Comparison of ENCODE assay signal across 10 mouse cellular contexts in genomic region chr2:110176761-110177400, GRCm38 (mm10).
A peak's percentile ranks its signal among the peaks of the same experiment; 100 is the strongest.
DNase-seq lines count a peak whose midpoint lies in the region; ATAC-seq and TF ChIP-seq lines count a peak whose summit lies in the region.
"Had no signal": no experiment of that assay in that cellular context is flagged by ENCODE, and none has a peak within 500 bp of the region (broad histone marks: within the 10 kb centered on the region; RNA-seq: fewer than 3 reads in every experiment).

No protein-coding gene starts in this region.

- H3K4me2 ChIP-seq in hindbrain, embryonic 16.5 days (ENCODE audit: low read length): no peak overlapping the region
- no peak overlapping the region for H3K4me2 ChIP-seq in embryonic facial prominence, embryonic 15.5 days (replicated peaks)
- no peak overlapping the region for H3K4me2 ChIP-seq in limb, embryonic 14.5 days (replicated peaks; ENCODE audit: low read depth, low read length, severe bottlenecking)

- H3K9ac ChIP-seq in hindbrain, embryonic 16.5 days (ENCODE audit: low read depth, low read length): no peak overlapping the region
- no peak overlapping the region for H3K9ac ChIP-seq in embryonic facial prominence, embryonic 15.5 days
- H3K9ac ChIP-seq in limb, embryonic 14.5 days (ENCODE audit: low read depth, low read length, severe bottlenecking): peak overlapping the region; percentile 0; the same call in 1 of the 2 replicates

- no peaks in the 10 kb centered on the region for H3K9me3 ChIP-seq in hindbrain, embryonic 10.5 days
- H3K9me3 ChIP-seq in hindbrain, embryonic 16.5 days (ENCODE audit: control insufficient read depth, low read length): no peaks in the 10 kb centered on the region
- H3K9me3 ChIP-seq in embryonic facial prominence, embryonic 15.5 days (replicated peaks): no peaks in the 10 kb centered on the region
- H3K9me3 ChIP-seq in limb, embryonic 14.5 days (ENCODE audit: control insufficient read depth, low read length): no peaks in the 10 kb centered on the region

- no peaks in the 10 kb centered on the region for H3K36me3 ChIP-seq in hindbrain, embryonic 10.5 days
- H3K36me3 ChIP-seq in hindbrain, embryonic 16.5 days (ENCODE audit: control insufficient read depth, insufficient read depth, low read length): no peaks in the 10 kb centered on the region
- no peaks in the 10 kb centered on the region for H3K36me3 ChIP-seq in embryonic facial prominence, embryonic 15.5 days
- no peaks in the 10 kb centered on the region for H3K36me3 ChIP-seq in limb, embryonic 14.5 days (ENCODE audit: control insufficient read depth, insufficient read depth, low read length)
- H3K36me3 ChIP-seq: G1E had no signal

- peak overlapping the region; percentile 78 for H3K27ac ChIP-seq in hindbrain, embryonic 10.5 days
- H3K27ac ChIP-seq in hindbrain, embryonic 16.5 days (ENCODE audit: low read depth, low read length): no peak overlapping the region
- peak overlapping the region; percentile 71 for H3K27ac ChIP-seq in embryonic facial prominence, embryonic 15.5 days (replicated peaks)
- peak overlapping the region; percentile 77 for H3K27ac ChIP-seq in limb, embryonic 14.5 days (replicated peaks; ENCODE audit: low read depth, low read length)
- H3K27ac ChIP-seq: left cerebral cortex, adult 2 months had no signal

- TF ChIP-seq POLR2A in limb, embryonic 14.5 days (IDR thresholded peaks at IDR 0.05; ENCODE audit: borderline replicate concordance, extremely low read depth, insufficient read depth, insufficient read length): no peak

- peaks cover 53% of the 10 kb centered on the region for H3K4me1 ChIP-seq in hindbrain, embryonic 10.5 days (replicated peaks)
- peaks cover 17% of the 10 kb centered on the region for H3K4me1 ChIP-seq in hindbrain, embryonic 16.5 days (ENCODE audit: control insufficient read depth, insufficient read depth, low read depth, low read length)
- peaks cover 48% of the 10 kb centered on the region for H3K4me1 ChIP-seq in embryonic facial prominence, embryonic 15.5 days
- H3K4me1 ChIP-seq in limb, embryonic 14.5 days (ENCODE audit: control insufficient read depth, insufficient read depth, low read length): peaks cover 58% of the 10 kb centered on the region

- no peaks in the 10 kb centered on the region for H3K27me3 ChIP-seq in hindbrain, embryonic 10.5 days (ENCODE audit: insufficient read depth, poor library complexity, severe bottlenecking)
- H3K27me3 ChIP-seq in hindbrain, embryonic 16.5 days (replicated peaks; ENCODE audit: control insufficient read depth, insufficient read depth, low read length): no peaks in the 10 kb centered on the region
- no peaks in the 10 kb centered on the region for H3K27me3 ChIP-seq in Patski
- H3K27me3 ChIP-seq in embryonic facial prominence, embryonic 15.5 days: no peaks in the 10 kb centered on the region
- H3K27me3 ChIP-seq in limb, embryonic 14.5 days (ENCODE audit: control insufficient read depth, insufficient read depth, low read length): no peaks in the 10 kb centered on the region

- POLR2A ChIA-PET in Patski (lab: Charles Lee): no interaction called here

- ATAC-seq in hindbrain, embryonic 16.5 days: no peak
- ATAC-seq in Patski: peak; percentile 49
- ATAC-seq in embryonic facial prominence, embryonic 15.5 days (ENCODE audit: insufficient number of reproducible peaks, low FRiP score, low TSS enrichment, low read depth): no peak
- no peak for ATAC-seq in limb, embryonic 14.5 days (ENCODE audit: low FRiP score, low read depth)
- ATAC-seq: lung, postnatal 0 days had no signal

- CTCF ChIA-PET in Patski (lab: Charles Lee): no interaction called here

- TF ChIP-seq CTCF in Patski (IDR thresholded peaks at IDR 0.05): no peak

- DNase-seq in hindbrain, embryonic 10.5 days (ENCODE audit: low spot score): no peak
- no peak for DNase-seq in Patski (ENCODE audit: low read depth, low spot score)
- peak; percentile 54 for DNase-seq in limb, embryonic 14.5 days (ENCODE audit: low spot score)
- DNase-seq in layer of hippocampus, adult 18-20 months (ENCODE audit: low spot score in 2 of 2): no peak
- no peak for DNase-seq in ovary, adult 18-20 months (ENCODE audit: low spot score)

- in situ Hi-C loops in Patski (cut with MboI; ENCODE audit: low pct_unique_long_range_greater_than_20kb): no loop called here

- H3K4me3 ChIP-seq in hindbrain, embryonic 10.5 days: no peak overlapping the region
- no peak overlapping the region for H3K4me3 ChIP-seq in hindbrain, embryonic 16.5 days (ENCODE audit: low read length)
- no peak overlapping the region for H3K4me3 ChIP-seq in embryonic facial prominence, embryonic 15.5 days (replicated peaks)
- no peak overlapping the region for H3K4me3 ChIP-seq in limb, embryonic 14.5 days (replicated peaks; ENCODE audit: low read length)
- H3K4me3 ChIP-seq: left cerebral cortex, adult 2 months had no signal

- 55% methylated on average over 2 of the region's 2 CpGs for WGBS in hindbrain, embryonic 10.5 days
- 55% methylated on average over 2 of the region's 2 CpGs for WGBS in hindbrain, embryonic 16.5 days
- WGBS in embryonic facial prominence, embryonic 15.5 days: 33% methylated on average over 2 of the region's 2 CpGs
- WGBS in limb, embryonic 14.5 days: 23% methylated on average over 2 of the region's 2 CpGs
